Mouse (Mus musculus) hindbrain, postnatal 0 days (tissue): Measurements from ENCODE around the gene Washc1. TPM values are rescaled to one million over a fixed set of nuclear protein-coding genes. Genes with fewer than 3 reads are reported as not detected.
A peak's percentile ranks its signal among the peaks of the same experiment; 100 is the strongest.
"Not testable (repeated sequence)": the region's sequence is repeated elsewhere in the genome, so short reads cannot be mapped to it uniquely, and the experiment has no call there.

ENCODE experiments used
- ATAC-seq: fragments of 200-750 bp; cut with Nextera tagmentation; 2 replicates; pipeline ENCODE4 v1.8.0; 2017; ENCODE audit warnings: mild to moderate bottlenecking, moderate TSS enrichment, moderate library complexity
- DNase-seq: peaks from one replicate; pipeline ENCODE4 v3.0.0-alpha.2; 2015; ENCODE audit warnings: low spot score
- H3K27ac ChIP-seq: fragments of 300-500 bp; sonication (generic); 2 replicates; pipeline ENCODE4 v1.5.1; 2014; ENCODE audit warnings: mild to moderate bottlenecking
- H3K27me3 ChIP-seq: fragments of 300-500 bp; sonication (generic); 2 replicates; pipeline ENCODE4 v1.6.1; 2014; ENCODE audit warnings: low read length, mixed read lengths; ENCODE audit not compliant: insufficient read depth
- H3K36me3 ChIP-seq: fragments of 300-500 bp; sonication (generic); 2 replicates; pipeline ENCODE4 v1.6.1; 2014; ENCODE audit warnings: low read length, mixed read lengths; ENCODE audit not compliant: insufficient read depth
- H3K4me1 ChIP-seq: fragments of 300-500 bp; sonication (generic); 2 replicates; pipeline ENCODE4 v1.6.1; 2014; ENCODE audit warnings: antibody characterized with exemption, low read length, mixed read lengths; ENCODE audit not compliant: insufficient read depth
- H3K4me2 ChIP-seq: fragments of 300-500 bp; sonication (generic); 2 replicates; pipeline ENCODE4 v1.6.1; 2014; ENCODE audit warnings: low read depth, mild to moderate bottlenecking, low read length, moderate library complexity, mixed read lengths
- H3K4me3 ChIP-seq: fragments of 300-500 bp; sonication (generic); 2 replicates; pipeline ENCODE4 v1.5.1; 2014; ENCODE audit warnings: low read length
- H3K9ac ChIP-seq: fragments of 300-500 bp; sonication (generic); replicated peaks from 2 replicates; pipeline ENCODE4 v1.6.1; 2014; ENCODE audit warnings: mild to moderate bottlenecking, low read length, moderate library complexity, mixed read lengths
- H3K9me3 ChIP-seq: fragments of 300-500 bp; sonication (generic); 2 replicates; pipeline ENCODE4 v1.6.1; 2016; ENCODE audit warnings: low read length, mixed read lengths
- CTCF ChIP-seq: IDR thresholded peaks from 2 replicates; pipeline ENCODE4 v1.5.1; 2016; ENCODE audit warnings: antibody characterized with exemption, control low read depth, low read depth
- WGBS: fragments of 180-500 bp; shearing (Covaris S2); extraction: QIAGEN DNeasy Blood & Tissue Kit; methylation state at CpG from one replicate; pipeline ENCODE4 v1.1.7; 2014; 5-methylcytosine and 5-hydroxymethylcytosine counted together
- polyA plus RNA-seq: library from polyadenylated mRNA; unstranded; fragments of >200 nt; fragmentation: Nextera tagmentation; extraction: Ambion mirVana; gene quantifications from 2 replicates; pipeline ENCODE4 v1.2.1, GENCODE M21; 2015
- total RNA-seq: library from RNA; depleted of rRNA; stranded (reverse); fragments of >200 nt; gene quantifications from 2 replicates; pipeline ENCODE4 v1.2.3, GENCODE M21; 2014; rRNA removed

The Washc1 gene
- total RNA-seq (60.9 and 61.5 TPM in 2 replicates), polyA plus RNA-seq (41.4 and 41.9 TPM in 2 replicates)

GRCm38 (mm10) chr17:66111402-66111959 lies at the start of gene Washc1:
TSS of gene Washc1 (plus strand) at chr17:66111545.
- Histone ChIP-seq H3K9me3 (no peaks in the 10 kb centered on the region), H3K9ac (peak within 1 kb of the TSS; percentile 77)
- WGBS: under 1% methylated on average over 41 of the region's 41 CpGs

GRCm38 (mm10) chr17:66065115-66065514 lies 46.2 kb upstream of the Washc1 start:
- Histone ChIP-seq H3K27me3 (no peaks in the 10 kb centered on the region), H3K4me2 (no peak overlapping the region), H3K9ac (no peak overlapping the region), H3K9me3 (no peaks in the 10 kb centered on the region), H3K4me1 (no peaks in the 10 kb centered on the region; the same call in 1 of the 2 replicates), H3K36me3 (no peaks in the 10 kb centered on the region), H3K4me3 (no peak overlapping the region), H3K27ac (no peak overlapping the region)
- DNase-seq (no peak), ATAC-seq (no peak)
- TF ChIP-seq CTCF: no peak
- WGBS: 89% methylated on average over 4 of the region's 4 CpGs

More at GRCm38 (mm10) chr17:66111402-66111959, at the start of gene Washc1:
- Histone ChIP-seq H3K27ac (peak within 1 kb of the TSS; percentile 69), H3K4me1 (peaks cover 6% of the 10 kb centered on the region), H3K27me3 (no peaks in the 10 kb centered on the region), H3K4me3 (peak within 1 kb of the TSS; percentile 88), H3K4me2 (peak within 1 kb of the TSS; percentile 62), H3K36me3 (peaks cover 27% of the 10 kb centered on the region)
- peak; percentile 96 for DNase-seq
- peak; percentile 97 for ATAC-seq
- 0 out of 2 replicates have a peak, but pooled peaks have one; percentile 27 for TF ChIP-seq CTCF

- H3K9ac ChIP-seq, H3K4me2 ChIP-seq, H3K4me1 ChIP-seq, H3K27me3 ChIP-seq, H3K9me3 ChIP-seq, DNase-seq, H3K36me3 ChIP-seq, H3K4me3 ChIP-seq, ATAC-seq, H3K27ac ChIP-seq: not testable (repeated sequence)
- 94% methylated on average over 2 of the region's 2 CpGs for WGBS
Observed at GRCm38 (mm10) chr17:66069036-66069435, 42.3 kb upstream of the Washc1 start.

GRCm38 (mm10) chr17:66073971-66074370 lies 37.4 kb upstream of the Washc1 start:
- 0 out of 2 replicates have a peak overlapping the region, but pooled peaks have one; percentile 7 for H3K4me2 ChIP-seq
- no peak for ATAC-seq
- no peak for TF ChIP-seq CTCF

GRCm38 (mm10) chr17:66075827-66076173 lies 35.5 kb upstream of the Washc1 start:
- Histone ChIP-seq H3K36me3 (peaks cover 4% of the 10 kb centered on the region; the same call in 1 of the 2 replicates), H3K27me3 (no peaks in the 10 kb centered on the region), H3K4me3 (peak overlapping the region; percentile 95), H3K9me3 (no peaks in the 10 kb centered on the region), H3K9ac (peak overlapping the region; percentile 92), H3K4me2 (peak overlapping the region; percentile 76), H3K4me1 (peaks cover 5% of the 10 kb centered on the region; the same call in 1 of the 2 replicates), H3K27ac (peak overlapping the region; percentile 98)
- ATAC-seq: no peak
- WGBS: 4% methylated on average over 12 of the region's 12 CpGs
- no peak for DNase-seq
- TF ChIP-seq CTCF: no peak

More at GRCm38 (mm10) chr17:66073971-66074370, 37.4 kb upstream of the Washc1 start:
- Histone ChIP-seq H3K4me3 (no peak overlapping the region), H3K36me3 (no peaks in the 10 kb centered on the region), H3K27me3 (no peaks in the 10 kb centered on the region), H3K4me1 (peaks cover 5% of the 10 kb centered on the region; the same call in 1 of the 2 replicates), H3K27ac (no peak overlapping the region), H3K9ac (no peak overlapping the region), H3K9me3 (no peaks in the 10 kb centered on the region)
- 89% methylated on average over 7 of the region's 7 CpGs for WGBS
- DNase-seq: no peak

GRCm38 (mm10) chr17:66076174-66076927 lies 35.0 kb upstream of the Washc1 start:
- Histone ChIP-seq H3K27ac (peak overlapping the region; percentile 98), H3K4me3 (peak overlapping the region; percentile 95), H3K9me3 (no peaks in the 10 kb centered on the region), H3K9ac (peak overlapping the region; percentile 92), H3K36me3 (peaks cover 4% of the 10 kb centered on the region; the same call in 1 of the 2 replicates), H3K4me2 (peak overlapping the region; percentile 76), H3K4me1 (peaks cover 5% of the 10 kb centered on the region; the same call in 1 of the 2 replicates), H3K27me3 (no peaks in the 10 kb centered on the region)
- peak; percentile 75 for DNase-seq
- WGBS: under 1% methylated on average over 78 of the region's 95 CpGs
- ATAC-seq: peak; percentile 83
- TF ChIP-seq CTCF: no peak
